Mouse (Mus musculus) midbrain, embryonic 16.5 days (tissue): ENCODE measurements around the gene Dapk1. TPM values are rescaled to one million over a fixed set of nuclear protein-coding genes. Genes with fewer than 3 reads are reported as not detected.

Experiments used
- ATAC-seq: fragments of 200-750 bp; cut with Nextera tagmentation; 2 replicates; pipeline ENCODE4 v1.8.0; 2017; ENCODE audit warnings: moderate TSS enrichment
- H3K27ac ChIP-seq: fragments of 300-500 bp; sonication (generic); 2 replicates; pipeline ENCODE4 v1.5.1; 2014; ENCODE audit warnings: mild to moderate bottlenecking, low read length, mixed read lengths
- H3K27me3 ChIP-seq: fragments of 300-500 bp; sonication (generic); 2 replicates; pipeline ENCODE4 v1.6.1; 2014; ENCODE audit warnings: low read depth, low read length, mixed read lengths; ENCODE audit not compliant: control insufficient read depth, insufficient read depth
- H3K36me3 ChIP-seq: fragments of 300-500 bp; sonication (generic); 2 replicates; pipeline ENCODE4 v1.6.1; 2014; ENCODE audit warnings: mild to moderate bottlenecking, low read length, moderate library complexity, mixed read lengths; ENCODE audit not compliant: control insufficient read depth, insufficient read depth
- H3K4me1 ChIP-seq: fragments of 300-500 bp; sonication (generic); 2 replicates; pipeline ENCODE4 v1.6.1; 2014; ENCODE audit warnings: mild to moderate bottlenecking, low read length, mixed read lengths; ENCODE audit not compliant: control insufficient read depth, insufficient read depth
- H3K4me2 ChIP-seq: fragments of 300-500 bp; sonication (generic); 2 replicates; pipeline ENCODE4 v1.6.1; 2014; ENCODE audit warnings: mild to moderate bottlenecking, low read length, mixed read lengths
- H3K4me3 ChIP-seq: fragments of 300-500 bp; sonication (generic); 2 replicates; pipeline ENCODE4 v1.5.1; 2014; ENCODE audit warnings: low read depth, mild to moderate bottlenecking, low read length, moderate library complexity, mixed read lengths
- H3K9ac ChIP-seq: fragments of 300-500 bp; sonication (generic); 2 replicates; pipeline ENCODE4 v1.6.1; 2014; ENCODE audit warnings: low read depth, low read length, mixed read lengths
- H3K9me3 ChIP-seq: fragments of 300-500 bp; sonication (generic); replicated peaks from 2 replicates; pipeline ENCODE4 v1.6.1; 2014; ENCODE audit warnings: mild to moderate bottlenecking, low read length, mixed read lengths; ENCODE audit not compliant: control insufficient read depth, poor library complexity, severe bottlenecking
- WGBS: fragments of 180-500 bp; shearing (Covaris S2); extraction: QIAGEN DNeasy Blood & Tissue Kit; methylation state at CpG from one replicate; pipeline ENCODE4 v1.1.7; 2014; 5-methylcytosine and 5-hydroxymethylcytosine counted together
- polyA plus RNA-seq: library from polyadenylated mRNA; unstranded; fragments of >200 nt; fragmentation: Nextera tagmentation; extraction: Ambion mirVana; gene quantifications from 2 replicates; pipeline ENCODE4 v1.2.1, GENCODE M21; 2015

The Dapk1 gene
- polyA plus RNA-seq, 1 experiment from 2014 or later = 44.6 TPM

- whole genome bisulfite sequencing = 83% methylated on average over 2 of the region's 2 CpGs
- Histone ChIP-seq H3K9ac (no peak overlapping the region), H3K4me3 (no peak overlapping the region), H3K36me3 (no peaks in the 10 kb centered on the region), H3K27ac (no peak overlapping the region), H3K4me1 (no peaks in the 10 kb centered on the region), H3K9me3 (no peaks in the 10 kb centered on the region), H3K4me2 (no peak overlapping the region), H3K27me3 (no peaks in the 10 kb centered on the region)
- ATAC-seq = no peak
Observed at GRCm38 (mm10) chr13:60809690-60810089, 207.9 kb downstream of the Dapk1 start.

- Histone ChIP-seq H3K27me3 (no peaks in the 10 kb centered on the region), H3K4me3 (no peak overlapping the region), H3K27ac (no peak overlapping the region), H3K36me3 (no peaks in the 10 kb centered on the region), H3K4me1 (no peaks in the 10 kb centered on the region), H3K9me3 (no peaks in the 10 kb centered on the region), H3K4me2 (no peak overlapping the region), H3K9ac (no peak overlapping the region)
- WGBS = 91% methylated on average over 6 of the region's 6 CpGs
- no peak for ATAC-seq
Observed at GRCm38 (mm10) chr13:60812768-60813167, 211.0 kb downstream of the Dapk1 start.

Other genes with a start within 250 kb of the Dapk1 start
- gene BC051665, start 184.4 kb downstream of the Dapk1 start, polyA plus RNA-seq = not detected in 2 replicates
- gene Ctsll3, start 200.9 kb downstream of the Dapk1 start, polyA plus RNA-seq = not detected in 2 replicates